Mouse (Mus musculus) small intestine, adult 2 months (tissue): ENCODE data around the gene Fam187a.

ENCODE experiments used
- CTCF ChIP-seq: fragments of 200-500 bp; IDR thresholded peaks from 2 replicates; pipeline ENCODE4 v1.5.1; 2012; ENCODE audit warnings: low read depth, mild to moderate bottlenecking, control low read depth, inconsistent platforms, low read length, moderate library complexity, mixed read lengths; ENCODE audit not compliant: insufficient replicate concordance, insufficient read length; ENCODE audit errors: extremely low read depth
- POLR2A ChIP-seq: fragments of 200-500 bp; IDR thresholded peaks from 2 replicates; pipeline ENCODE4 v1.6.1; 2012; ENCODE audit warnings: low read depth, mild to moderate bottlenecking, control low read depth, inconsistent platforms, low read length, moderate library complexity

DNA sequence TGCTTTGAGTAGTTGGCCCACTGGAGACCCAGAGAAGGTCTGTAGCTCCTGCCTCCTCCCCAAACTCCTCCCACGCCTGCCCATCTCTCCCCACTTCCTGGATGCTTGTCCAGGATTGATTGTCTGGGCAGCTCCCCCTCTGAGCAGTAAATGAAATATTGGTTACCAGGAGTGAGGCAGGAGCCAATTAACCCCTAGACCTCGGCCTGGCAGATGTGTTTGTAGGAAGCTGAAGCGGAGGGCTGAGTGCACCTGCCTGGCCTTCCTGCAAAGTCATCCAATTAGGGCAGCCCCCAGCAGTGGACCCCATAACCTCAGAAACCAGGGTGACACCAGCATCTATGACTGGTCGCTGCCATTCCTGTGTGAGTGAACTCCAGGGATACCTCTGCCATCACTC lies 51.3 kb downstream of the Fam187a start:
- TF ChIP-seq POLR2A: no peak
- TF ChIP-seq CTCF: no peak
